Mouse (Mus musculus) forebrain, embryonic 16.5 days (tissue): ENCODE results near the gene Fam208a. TPM values are rescaled to one million over a fixed set of nuclear protein-coding genes. Genes with fewer than 3 reads are reported as not detected.
A peak's percentile ranks its signal among the peaks of the same experiment; 100 is the strongest.

ENCODE experiments used
- ATAC-seq: fragments of 200-750 bp; cut with Nextera tagmentation; 2 replicates; pipeline ENCODE4 v1.8.0; 2017; ENCODE audit warnings: mild to moderate bottlenecking, moderate library complexity
- H3K27ac ChIP-seq: fragments of 300-500 bp; sonication (generic); 2 replicates; pipeline ENCODE4 v1.5.1; 2014; ENCODE audit warnings: low read length, control low read depth
- H3K27me3 ChIP-seq: fragments of 300-500 bp; sonication (generic); replicated peaks from 2 replicates; pipeline ENCODE4 v1.6.1; 2014; ENCODE audit warnings: low read length; ENCODE audit not compliant: control insufficient read depth, insufficient read depth
- H3K36me3 ChIP-seq: fragments of 300-500 bp; sonication (generic); 2 replicates; pipeline ENCODE4 v1.6.1; 2014; ENCODE audit not compliant: control insufficient read depth, insufficient read depth
- H3K4me1 ChIP-seq: fragments of 300-500 bp; sonication (generic); replicated peaks from 2 replicates; pipeline ENCODE4 v1.6.1; 2014; ENCODE audit warnings: low read length; ENCODE audit not compliant: control insufficient read depth, insufficient read depth
- H3K4me2 ChIP-seq: fragments of 300-500 bp; sonication (generic); 2 replicates; pipeline ENCODE4 v1.6.1; 2014; ENCODE audit warnings: mild to moderate bottlenecking, low read length, control low read depth
- H3K4me3 ChIP-seq: fragments of 300-500 bp; sonication (generic); replicated peaks from 2 replicates; pipeline ENCODE4 v1.5.1; 2014; ENCODE audit warnings: mild to moderate bottlenecking, low read length, control low read depth
- H3K9ac ChIP-seq: fragments of 300-500 bp; sonication (generic); replicated peaks from 2 replicates; pipeline ENCODE4 v1.6.1; 2014; ENCODE audit warnings: low read depth, low read length, control low read depth
- H3K9me3 ChIP-seq: fragments of 300-500 bp; sonication (generic); 2 replicates; pipeline ENCODE4 v1.6.1; 2016; ENCODE audit warnings: low read length; ENCODE audit not compliant: control insufficient read depth
- WGBS: fragments of 180-500 bp; shearing (Covaris S2); extraction: QIAGEN DNeasy Blood & Tissue Kit; methylation state at CpG from one replicate; pipeline ENCODE4 v1.1.7; 2014; 5-methylcytosine and 5-hydroxymethylcytosine counted together
- polyA plus RNA-seq: library from polyadenylated mRNA; unstranded; fragments of >200 nt; fragmentation: Nextera tagmentation; extraction: Ambion mirVana; gene quantifications from 2 replicates; pipeline ENCODE4 v1.2.1, GENCODE M21; 2015

Fam208a gene
- polyA plus RNA-seq, 1 experiment from 2014 or later, result 17.4 TPM

GRCm38 (mm10) chr14:27436116-27436515 lies 7.5 kb downstream of the Fam208a start:
- H3K4me3 ChIP-seq, result no peak overlapping the region
- 100% methylated on average over 1 of the region's 1 CpGs for WGBS
- peaks cover 4% of the 10 kb centered on the region; the same call in 1 of the 2 replicates for H3K36me3 ChIP-seq
- H3K27me3 ChIP-seq, result no peaks in the 10 kb centered on the region
- H3K4me1 ChIP-seq, result no peaks in the 10 kb centered on the region
- H3K27ac ChIP-seq, result no peak overlapping the region
- ATAC-seq, result no peak
- H3K9me3 ChIP-seq, result no peaks in the 10 kb centered on the region
- no peak overlapping the region for H3K4me2 ChIP-seq
- H3K9ac ChIP-seq, result no peak overlapping the region

DNA sequence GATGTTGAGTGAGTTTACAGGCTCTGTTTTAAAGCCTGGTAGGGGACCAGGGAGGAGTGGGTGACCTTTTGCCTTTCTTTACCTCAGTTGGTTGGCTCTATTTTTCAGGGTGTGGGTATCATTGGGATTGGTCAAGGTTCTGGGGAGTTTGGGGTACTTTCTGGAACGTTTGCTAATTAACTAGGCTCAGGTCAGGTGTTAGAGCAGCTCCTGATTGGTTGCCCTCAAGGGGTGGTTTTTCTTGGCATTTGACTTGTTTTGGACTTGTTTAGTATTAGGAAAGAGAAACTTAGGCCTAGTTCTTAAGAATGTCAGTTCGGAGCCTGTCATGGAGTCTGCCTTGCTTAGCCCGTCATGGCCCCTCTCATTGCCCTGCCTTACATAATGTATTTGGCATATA lies 8.2 kb downstream of the Fam208a start:
- no peak overlapping the region for H3K4me2 ChIP-seq
- no peaks in the 10 kb centered on the region for H3K4me1 ChIP-seq
- H3K27ac ChIP-seq, result no peak overlapping the region
- H3K27me3 ChIP-seq, result no peaks in the 10 kb centered on the region
- H3K9me3 ChIP-seq, result no peaks in the 10 kb centered on the region
- no peak overlapping the region for H3K9ac ChIP-seq
- no peak overlapping the region for H3K4me3 ChIP-seq
- ATAC-seq, result no peak
- H3K36me3 ChIP-seq, result peaks cover 4% of the 10 kb centered on the region; the same call in 1 of the 2 replicates
- WGBS, result 90% methylated on average over 3 of the region's 3 CpGs

- Histone ChIP-seq H3K4me2 (no peak overlapping the region), H3K9ac (no peak overlapping the region), H3K4me3 (no peak overlapping the region), H3K4me1 (0 out of 2 replicates have a peak, but pooled peaks cover 4% of the 10 kb centered on the region), H3K27me3 (no peaks in the 10 kb centered on the region), H3K9me3 (no peaks in the 10 kb centered on the region), H3K27ac (no peak overlapping the region), H3K36me3 (peaks cover 10% of the 10 kb centered on the region)
- ATAC-seq, result no peak
Measured at GRCm38 (mm10) chr14:27440921-27441320, 12.3 kb downstream of the Fam208a start.

GRCm38 (mm10) chr14:27444851-27445281 lies 16.2 kb downstream of the Fam208a start:
- H3K9ac ChIP-seq, result no peak overlapping the region
- no peak overlapping the region for H3K27ac ChIP-seq
- H3K4me3 ChIP-seq, result no peak overlapping the region
- no peaks in the 10 kb centered on the region for H3K27me3 ChIP-seq
- peaks cover 19% of the 10 kb centered on the region for H3K36me3 ChIP-seq
- no peak for ATAC-seq
- H3K4me2 ChIP-seq, result no peak overlapping the region
- H3K4me1 ChIP-seq, result 0 out of 2 replicates have a peak, but pooled peaks cover 4% of the 10 kb centered on the region
- 64% methylated on average over 2 of the region's 2 CpGs for WGBS
- H3K9me3 ChIP-seq, result no peaks in the 10 kb centered on the region

DNA sequence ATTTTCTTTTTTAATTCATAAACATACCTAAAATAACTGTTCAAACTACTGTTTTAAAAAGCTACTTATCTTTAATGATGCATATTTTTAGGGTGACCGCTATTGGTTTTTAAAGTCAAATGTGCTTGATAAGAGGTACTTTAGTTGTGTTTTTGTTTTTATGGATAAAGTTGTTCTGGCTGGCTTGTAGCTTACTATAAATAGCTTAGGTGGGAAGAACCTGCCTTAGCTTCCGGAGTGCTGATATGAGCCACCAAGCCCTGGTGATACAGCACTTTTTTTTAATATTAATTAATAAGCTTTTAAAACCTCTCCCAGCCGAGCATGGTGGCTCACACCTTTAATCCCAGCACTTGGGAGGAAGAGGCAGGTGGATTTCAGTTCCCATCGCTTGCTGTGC lies 18.3 kb downstream of the Fam208a start:
- Histone ChIP-seq H3K4me1 (0 out of 2 replicates have a peak, but pooled peaks cover 4% of the 10 kb centered on the region), H3K9me3 (no peaks in the 10 kb centered on the region), H3K27me3 (no peaks in the 10 kb centered on the region), H3K27ac (no peak overlapping the region), H3K36me3 (peaks cover 18% of the 10 kb centered on the region), H3K4me2 (no peak overlapping the region), H3K4me3 (no peak overlapping the region), H3K9ac (no peak overlapping the region)
- 85% methylated on average over 4 of the region's 4 CpGs for WGBS
- ATAC-seq, result no peak

GRCm38 (mm10) chr14:27491399-27491798 lies 62.8 kb downstream of the Fam208a start:
- WGBS, result 91% methylated on average over 5 of the region's 5 CpGs
- Histone ChIP-seq H3K4me3 (no peak overlapping the region), H3K9ac (no peak overlapping the region), H3K27me3 (no peaks in the 10 kb centered on the region), H3K4me1 (no peaks in the 10 kb centered on the region), H3K4me2 (no peak overlapping the region), H3K27ac (no peak overlapping the region), H3K9me3 (no peaks in the 10 kb centered on the region), H3K36me3 (peaks cover 26% of the 10 kb centered on the region)
- no peak for ATAC-seq

GRCm38 (mm10) chr14:27493516-27493915 lies 64.9 kb downstream of the Fam208a start:
- H3K9me3 ChIP-seq, result no peaks in the 10 kb centered on the region
- H3K9ac ChIP-seq, result no peak overlapping the region
- H3K4me1 ChIP-seq, result no peaks in the 10 kb centered on the region
- no peak overlapping the region for H3K27ac ChIP-seq
- H3K4me3 ChIP-seq, result no peak overlapping the region
- 85% methylated on average over 4 of the region's 4 CpGs for WGBS
- no peaks in the 10 kb centered on the region for H3K27me3 ChIP-seq
- H3K4me2 ChIP-seq, result no peak overlapping the region
- no peak for ATAC-seq
- H3K36me3 ChIP-seq, result peaks cover 23% of the 10 kb centered on the region

DNA sequence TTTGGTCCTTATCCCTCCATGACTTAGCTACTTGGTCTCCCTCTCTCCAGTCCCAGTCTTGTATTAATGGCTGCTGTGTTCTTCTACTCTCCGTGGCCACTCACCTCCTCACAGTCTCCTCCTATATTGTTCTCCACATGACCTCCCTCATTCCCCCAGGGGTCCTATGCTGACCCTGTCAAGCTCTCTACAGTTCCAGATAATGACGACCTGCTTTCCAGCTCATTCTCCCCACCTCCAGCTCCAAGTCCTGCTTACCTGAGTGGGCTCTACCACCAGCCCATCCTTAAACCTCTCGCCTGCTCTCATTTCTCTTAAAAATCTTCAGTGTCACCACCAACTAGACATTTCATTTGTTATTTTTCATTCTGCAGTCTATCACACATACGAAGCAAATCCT lies 72.5 kb downstream of the Fam208a start:
- Histone ChIP-seq H3K9ac (no peak overlapping the region), H3K27ac (no peak overlapping the region), H3K36me3 (peaks cover 6% of the 10 kb centered on the region), H3K4me2 (no peak overlapping the region), H3K4me1 (no peaks in the 10 kb centered on the region), H3K9me3 (no peaks in the 10 kb centered on the region), H3K27me3 (no peaks in the 10 kb centered on the region), H3K4me3 (no peak overlapping the region)
- WGBS, result 87% methylated on average over 4 of the region's 4 CpGs
- ATAC-seq, result no peak

DNA sequence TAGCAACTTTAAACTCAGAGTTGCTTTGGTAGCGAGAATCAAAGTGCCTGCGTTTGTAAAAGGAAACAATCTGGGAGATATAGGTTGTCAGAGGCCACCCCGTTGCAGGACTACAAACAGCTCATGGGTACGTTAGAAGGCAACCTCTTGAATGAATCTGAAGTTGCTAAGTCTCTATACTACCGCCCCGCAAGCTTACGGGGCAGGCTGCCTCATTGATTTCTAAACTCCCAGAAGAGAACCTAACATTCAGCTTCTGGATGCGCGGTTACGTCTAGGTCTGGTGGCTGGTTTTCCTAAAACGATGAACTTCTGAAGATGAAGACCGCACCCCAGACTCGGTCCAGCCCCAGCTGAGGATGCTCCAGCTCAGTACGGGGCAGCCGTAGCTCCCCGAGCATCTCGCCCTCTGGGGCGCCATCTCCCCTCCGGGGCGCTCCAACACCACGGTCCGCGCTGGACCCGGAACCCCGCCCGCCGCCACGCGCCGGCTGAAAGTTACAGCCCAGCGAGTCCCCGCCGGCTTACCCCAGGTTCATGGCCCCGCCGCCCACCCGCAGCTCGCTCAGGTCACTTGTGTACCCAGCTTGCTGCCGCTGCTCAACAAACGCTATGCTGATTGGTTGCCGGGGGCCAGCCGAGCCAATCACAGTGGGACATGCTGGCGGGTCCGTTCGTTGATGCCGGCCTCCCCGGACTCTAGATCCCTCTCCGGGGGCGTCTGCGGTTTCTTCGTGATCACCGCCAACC lies 79.4 kb downstream of the Fam208a start, which contains the start of gene Ccdc66:
Gene Ccdc66, minus strand, starts transcription at position 567 of the 750 bp plus-strand sequence.
- under 1% methylated on average over 50 of the region's 51 CpGs for WGBS
- H3K4me3 ChIP-seq, result peak within 1 kb of the TSS; percentile 93
- H3K27me3 ChIP-seq, result no peaks in the 10 kb centered on the region
- H3K9ac ChIP-seq, result peak within 1 kb of the TSS; percentile 89
- peaks cover 10% of the 10 kb centered on the region for H3K4me1 ChIP-seq
- peak within 1 kb of the TSS; percentile 56 for H3K27ac ChIP-seq
- no peaks in the 10 kb centered on the region; the same call in 1 of the 2 replicates for H3K36me3 ChIP-seq
- peak; percentile 99 for ATAC-seq
- H3K4me2 ChIP-seq, result peak within 1 kb of the TSS; percentile 72
- H3K9me3 ChIP-seq, result no peaks in the 10 kb centered on the region
